Mouse (Mus musculus) frontal cortex, adult 2 months (tissue): ENCODE measurements around the gene Fbxl7. TPM values are rescaled to one million over a fixed set of nuclear protein-coding genes. Genes with fewer than 3 reads are reported as not detected.

Source experiments
- DNase-seq, 2 experiments: peaks; one replicate each; pipeline ENCODE4 v3.0.0; 2022; ENCODE audit warnings: low spot score in 1 of 2; ENCODE audit errors: extremely low spot score in 1 of 2
- polyA plus RNA-seq: library from polyadenylated mRNA; depleted of rRNA; stranded (reverse); fragments of >200 nt; gene quantifications from 2 replicates; pipeline ENCODE4 v1.2.3, GENCODE M21; 2012

Gene Fbxl7
- polyA plus RNA-seq, 1 experiment: 1.0 TPM

GRCm38 (mm10) chr15:26533997-26534700 is 361.2 kb downstream of the Fbxl7 start:
- no peak for DNase-seq

- DNase-seq: no peak
Measured at GRCm38 (mm10) chr15:26519220-26519631, 376.2 kb downstream of the Fbxl7 start.

DNA sequence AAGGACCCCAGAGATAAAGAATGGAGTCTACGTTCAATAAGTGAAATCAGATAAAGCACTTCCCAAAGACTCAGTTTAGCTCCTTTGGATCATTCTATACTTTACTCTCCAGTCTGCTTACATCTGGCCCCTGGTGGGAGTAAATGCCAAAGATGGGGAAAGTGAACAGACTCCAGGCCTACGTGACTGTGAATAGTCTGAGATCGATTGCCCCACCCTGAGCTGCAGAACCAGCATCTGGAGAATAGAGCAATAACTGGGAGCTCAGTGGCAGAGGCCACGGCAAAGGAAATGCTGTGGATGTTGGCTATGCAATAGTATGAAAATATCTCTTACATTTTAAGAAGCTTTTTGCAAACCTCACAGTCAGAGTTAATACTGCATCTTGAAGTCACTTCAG is 394.4 kb downstream of the Fbxl7 start:
- no peak for DNase-seq
